Mouse (Mus musculus) liver, postnatal 0 days (tissue): ENCODE results near the gene Sept4. TPM values are rescaled to one million over a fixed set of nuclear protein-coding genes. Genes with fewer than 3 reads are reported as not detected.

Source experiments
- ATAC-seq: fragments of 200-750 bp; cut with Nextera tagmentation; 2 replicates; pipeline ENCODE4 v1.8.0; 2017; ENCODE audit warnings: mild to moderate bottlenecking, moderate library complexity
- DNase-seq: peaks from one replicate; pipeline ENCODE4 v3.0.0-alpha.2; 2016
- H3K27ac ChIP-seq: fragments of 300-500 bp; sonication (generic); 2 replicates; pipeline ENCODE4 v1.5.1; 2014; ENCODE audit warnings: antibody characterized with exemption, moderate library complexity, mild to moderate bottlenecking, low read depth
- H3K27me3 ChIP-seq: fragments of 300-500 bp; sonication (generic); 2 replicates; pipeline ENCODE4 v1.6.1; 2014; ENCODE audit warnings: low read length, control low read depth, mixed read lengths; ENCODE audit not compliant: insufficient read depth
- H3K36me3 ChIP-seq: fragments of 300-500 bp; sonication (generic); replicated peaks from 2 replicates; pipeline ENCODE4 v1.6.1; 2014; ENCODE audit warnings: mild to moderate bottlenecking, control low read depth, low read length, moderate library complexity, mixed read lengths; ENCODE audit not compliant: insufficient read depth
- H3K4me1 ChIP-seq: fragments of 300-500 bp; sonication (generic); 2 replicates; pipeline ENCODE4 v1.6.1; 2014; ENCODE audit warnings: antibody characterized with exemption, mild to moderate bottlenecking, control low read depth; ENCODE audit not compliant: insufficient read depth
- H3K4me2 ChIP-seq: fragments of 300-500 bp; sonication (generic); 2 replicates; pipeline ENCODE4 v1.6.1; 2014; ENCODE audit warnings: low read depth, mild to moderate bottlenecking, low read length, moderate library complexity, mixed read lengths
- H3K4me3 ChIP-seq: fragments of 300-500 bp; sonication (generic); 2 replicates; pipeline ENCODE4 v1.5.1; 2014; ENCODE audit warnings: low read depth, low read length
- H3K9ac ChIP-seq: fragments of 300-500 bp; sonication (generic); replicated peaks from 2 replicates; pipeline ENCODE4 v1.6.1; 2014; ENCODE audit warnings: mild to moderate bottlenecking, moderate library complexity
- H3K9me3 ChIP-seq: fragments of 300-500 bp; sonication (generic); 2 replicates; pipeline ENCODE4 v1.6.1; 2016; ENCODE audit warnings: mild to moderate bottlenecking, control low read depth, low read length, mixed read lengths
- CTCF ChIP-seq: sonication (generic); IDR thresholded peaks from 2 replicates; pipeline ENCODE4 v1.5.1; 2016; ENCODE audit warnings: antibody characterized with exemption, low read depth
- EP300 ChIP-seq: IDR thresholded peaks from 2 replicates; pipeline ENCODE4 v1.6.1; 2016; ENCODE audit warnings: antibody characterized with exemption, low read depth, mild to moderate bottlenecking
- WGBS: fragments of 180-500 bp; shearing (Covaris S2); extraction: QIAGEN DNeasy Blood & Tissue Kit; methylation state at CpG from one replicate; pipeline ENCODE4 v1.1.7; 2014; ENCODE audit not compliant: insufficient replicate concordance; 5-methylcytosine and 5-hydroxymethylcytosine counted together
- polyA plus RNA-seq: library from polyadenylated mRNA; unstranded; fragments of >200 nt; fragmentation: Nextera tagmentation; extraction: Ambion mirVana; gene quantifications from 2 replicates; pipeline ENCODE4 v1.2.1, GENCODE M21; 2015

The Sept4 gene
- polyA plus RNA-seq, 1 experiment from 2014 or later = 21.7 TPM

- 54% methylated on average over 6 of the region's 6 CpGs for WGBS
- no peaks in the 10 kb centered on the region for H3K9me3 ChIP-seq
- no peak for DNase-seq
- no peaks in the 10 kb centered on the region for H3K27me3 ChIP-seq
- H3K4me1 ChIP-seq = no peaks in the 10 kb centered on the region
- no peak overlapping the region for H3K27ac ChIP-seq
- no peak overlapping the region for H3K4me2 ChIP-seq
- no peak for ATAC-seq
- H3K9ac ChIP-seq = no peak overlapping the region
- no peak overlapping the region for H3K4me3 ChIP-seq
- TF ChIP-seq EP300 (no peak), CTCF (no peak)
- no peaks in the 10 kb centered on the region for H3K36me3 ChIP-seq
Observed at GRCm38 (mm10) chr11:87561208-87561607, 7.5 kb upstream of the Sept4 start.

GRCm38 (mm10) chr11:87566501-87566900, 2.2 kb upstream of the Sept4 start, which contains the start of gene Gm11492:
Gene Gm11492, plus strand, starts transcription at chr11:87566653.
- Histone ChIP-seq H3K9me3 (no peaks in the 10 kb centered on the region), H3K27me3 (no peaks in the 10 kb centered on the region), H3K9ac (no peak within 1 kb of the TSS), H3K36me3 (no peaks in the 10 kb centered on the region), H3K4me3 (no peak within 1 kb of the TSS), H3K4me2 (no peak within 1 kb of the TSS), H3K27ac (no peak within 1 kb of the TSS), H3K4me1 (no peaks in the 10 kb centered on the region)
- TF ChIP-seq EP300 (no peak), CTCF (no peak)
- ATAC-seq (no peak), DNase-seq (no peak)
- 56% methylated on average over 3 of the region's 3 CpGs for WGBS

- Histone ChIP-seq H3K9me3 (no peaks in the 10 kb centered on the region), H3K27me3 (no peaks in the 10 kb centered on the region), H3K27ac (no peak overlapping the region), H3K36me3 (no peaks in the 10 kb centered on the region), H3K4me3 (no peak overlapping the region), H3K4me2 (no peak overlapping the region), H3K9ac (no peak overlapping the region), H3K4me1 (no peaks in the 10 kb centered on the region)
- DNase-seq = no peak
- WGBS = 53% methylated on average over 5 of the region's 5 CpGs
- TF ChIP-seq EP300 = no peak
- TF ChIP-seq CTCF = no peak
- no peak for ATAC-seq
Observed at GRCm38 (mm10) chr11:87570743-87571142, 2.0 kb downstream of the Sept4 start.

GRCm38 (mm10) chr11:87571361-87571950, 2.8 kb downstream of the Sept4 start:
- H3K27ac ChIP-seq = peak overlapping the region; percentile 40; the same call in 1 of the 2 replicates
- H3K36me3 ChIP-seq = no peaks in the 10 kb centered on the region
- no peaks in the 10 kb centered on the region for H3K27me3 ChIP-seq
- DNase-seq (no peak), ATAC-seq (no peak)
- no peaks in the 10 kb centered on the region for H3K9me3 ChIP-seq
- 88% methylated on average over 1 of the region's 1 CpGs for WGBS
- no peak overlapping the region for H3K4me2 ChIP-seq
- H3K4me3 ChIP-seq = no peak overlapping the region
- H3K4me1 ChIP-seq = no peaks in the 10 kb centered on the region
- no peak for TF ChIP-seq EP300
- TF ChIP-seq CTCF = no peak
- H3K9ac ChIP-seq = no peak overlapping the region

GRCm38 (mm10) chr11:87573751-87574150, 5.0 kb downstream of the Sept4 start:
- DNase-seq (no peak), ATAC-seq (no peak)
- Histone ChIP-seq H3K9me3 (no peaks in the 10 kb centered on the region), H3K4me2 (no peak overlapping the region), H3K27ac (no peak overlapping the region), H3K4me3 (no peak overlapping the region), H3K27me3 (no peaks in the 10 kb centered on the region), H3K4me1 (peaks cover 14% of the 10 kb centered on the region), H3K9ac (no peak overlapping the region), H3K36me3 (no peaks in the 10 kb centered on the region)
- TF ChIP-seq CTCF (no peak), EP300 (no peak)
- 72% methylated on average over 7 of the region's 7 CpGs for WGBS

GRCm38 (mm10) chr11:87574520-87575180, 5.9 kb downstream of the Sept4 start:
- H3K4me3 ChIP-seq = no peak overlapping the region
- H3K9ac ChIP-seq = no peak overlapping the region
- H3K4me2 ChIP-seq = 0 out of 2 replicates have a peak overlapping the region, but pooled peaks have one; percentile 4
- H3K36me3 ChIP-seq = no peaks in the 10 kb centered on the region
- ATAC-seq (no peak; the same call in 1 of the 2 replicates), DNase-seq (no peak)
- WGBS = 61% methylated on average over 21 of the region's 21 CpGs
- no peaks in the 10 kb centered on the region for H3K27me3 ChIP-seq
- H3K9me3 ChIP-seq = no peaks in the 10 kb centered on the region
- TF ChIP-seq CTCF = no peak
- TF ChIP-seq EP300 = no peak
- no peak overlapping the region for H3K27ac ChIP-seq
- peaks cover 14% of the 10 kb centered on the region for H3K4me1 ChIP-seq
